Mouse (Mus musculus) hindbrain, embryonic 16.5 days (tissue): Measurements from ENCODE around the gene Klf4. TPM values are rescaled to one million over a fixed set of nuclear protein-coding genes. Genes with fewer than 3 reads are reported as not detected.

Source experiments
- ATAC-seq: fragments of 200-750 bp; cut with Nextera tagmentation; 2 replicates; pipeline ENCODE4 v1.8.0; 2017; ENCODE audit warnings: moderate TSS enrichment, moderate library complexity
- H3K27ac ChIP-seq: fragments of 300-500 bp; sonication (generic); 2 replicates; pipeline ENCODE4 v1.5.1; 2014; ENCODE audit warnings: low read depth, mild to moderate bottlenecking, control low read depth, low read length, moderate library complexity
- H3K27me3 ChIP-seq: fragments of 300-500 bp; sonication (generic); replicated peaks from 2 replicates; pipeline ENCODE4 v1.6.1; 2014; ENCODE audit warnings: low read length; ENCODE audit not compliant: control insufficient read depth, insufficient read depth
- H3K36me3 ChIP-seq: fragments of 300-500 bp; sonication (generic); 2 replicates; pipeline ENCODE4 v1.6.1; 2014; ENCODE audit warnings: mild to moderate bottlenecking, low read length, moderate library complexity, mixed read lengths; ENCODE audit not compliant: control insufficient read depth, insufficient read depth
- H3K4me1 ChIP-seq: fragments of 300-500 bp; sonication (generic); 2 replicates; pipeline ENCODE4 v1.6.1; 2014; ENCODE audit warnings: low read depth, low read length; ENCODE audit not compliant: control insufficient read depth, insufficient read depth
- H3K4me2 ChIP-seq: fragments of 300-500 bp; sonication (generic); 2 replicates; pipeline ENCODE4 v1.6.1; 2014; ENCODE audit warnings: mild to moderate bottlenecking, low read length, control low read depth, moderate library complexity
- H3K4me3 ChIP-seq: fragments of 300-500 bp; sonication (generic); 2 replicates; pipeline ENCODE4 v1.5.1; 2014; ENCODE audit warnings: mild to moderate bottlenecking, low read length, control low read depth, moderate library complexity
- H3K9ac ChIP-seq: fragments of 300-500 bp; sonication (generic); 2 replicates; pipeline ENCODE4 v1.6.1; 2014; ENCODE audit warnings: low read depth, mild to moderate bottlenecking, control low read depth, low read length, moderate library complexity
- H3K9me3 ChIP-seq: fragments of 300-500 bp; sonication (generic); 2 replicates; pipeline ENCODE4 v1.6.1; 2014; ENCODE audit warnings: mild to moderate bottlenecking, low read length, moderate library complexity; ENCODE audit not compliant: control insufficient read depth
- WGBS: fragments of 180-500 bp; shearing (Covaris S2); extraction: QIAGEN DNeasy Blood & Tissue Kit; methylation state at CpG from one replicate; pipeline ENCODE4 v1.1.7; 2014; 5-methylcytosine and 5-hydroxymethylcytosine counted together
- polyA plus RNA-seq: library from polyadenylated mRNA; unstranded; fragments of >200 nt; fragmentation: Nextera tagmentation; extraction: Ambion mirVana; gene quantifications from 2 replicates; pipeline ENCODE4 v1.2.1, GENCODE M21; 2015

The Klf4 gene
- polyA plus RNA-seq, 1 experiment from 2014 or later = 3.4 TPM

DNA sequence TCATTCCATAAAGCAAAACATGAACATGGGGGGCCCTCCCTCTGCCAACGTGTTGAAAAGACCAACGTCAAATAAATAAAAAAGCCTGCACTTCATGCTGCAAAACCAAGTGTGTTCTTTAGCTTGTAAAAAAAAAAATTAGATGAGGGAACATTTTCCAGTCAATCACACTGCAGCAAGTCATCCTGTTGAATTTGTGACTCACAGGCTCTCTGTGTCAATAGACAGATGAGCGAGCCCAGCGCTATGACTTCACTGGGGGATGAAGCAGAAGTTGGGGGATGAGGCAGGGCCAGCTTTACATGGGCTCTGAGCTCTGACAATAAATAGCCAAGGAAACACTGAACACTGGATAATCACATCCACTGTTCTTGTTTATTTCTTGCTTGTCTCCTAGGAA is 9.4 kb upstream of the Klf4 start:
- no peak for ATAC-seq
- no peaks in the 10 kb centered on the region for H3K36me3 ChIP-seq
- WGBS = 70% methylated on average over 4 of the region's 4 CpGs

GRCm38 (mm10) chr4:55541221-55541620 is 9.0 kb upstream of the Klf4 start:
- Histone ChIP-seq H3K9ac (no peak overlapping the region), H3K27ac (no peak overlapping the region), H3K4me1 (no peaks in the 10 kb centered on the region), H3K9me3 (no peaks in the 10 kb centered on the region), H3K4me2 (no peak overlapping the region), H3K36me3 (no peaks in the 10 kb centered on the region), H3K27me3 (0 out of 2 replicates have a peak, but pooled peaks cover 2% of the 10 kb centered on the region), H3K4me3 (no peak overlapping the region)
- WGBS = 77% methylated on average over 4 of the region's 4 CpGs
- no peak for ATAC-seq

More for the DNA sequence above, 9.4 kb upstream of the Klf4 start:
- Histone ChIP-seq H3K27me3 (0 out of 2 replicates have a peak, but pooled peaks cover 1% of the 10 kb centered on the region), H3K4me2 (no peak overlapping the region), H3K9me3 (no peaks in the 10 kb centered on the region), H3K4me1 (no peaks in the 10 kb centered on the region), H3K27ac (no peak overlapping the region), H3K9ac (no peak overlapping the region), H3K4me3 (no peak overlapping the region)

DNA sequence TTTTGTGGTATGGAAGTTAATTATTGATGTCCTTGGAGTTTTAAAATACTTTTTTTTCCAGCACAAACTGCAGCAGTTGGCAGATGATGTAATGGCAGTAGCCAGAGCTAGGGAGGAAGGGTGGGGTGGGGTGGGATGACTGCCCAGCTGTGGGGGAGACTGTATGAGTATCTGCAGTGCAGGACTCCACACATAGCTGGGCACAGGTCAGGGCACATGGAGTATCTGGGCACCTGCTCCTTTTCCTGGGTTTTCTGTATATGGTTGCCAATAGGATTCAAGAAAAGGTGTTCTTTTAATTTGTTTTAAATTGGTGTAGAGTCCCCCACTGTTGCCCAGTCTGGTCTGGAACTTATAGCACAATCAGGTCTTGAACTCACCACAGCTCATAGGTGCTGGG is 2.7 kb upstream of the Klf4 start:
- Histone ChIP-seq H3K4me3 (no peak overlapping the region), H3K36me3 (no peaks in the 10 kb centered on the region), H3K4me1 (peaks cover 21% of the 10 kb centered on the region), H3K9me3 (no peaks in the 10 kb centered on the region), H3K27me3 (peaks cover 11% of the 10 kb centered on the region), H3K4me2 (no peak overlapping the region), H3K27ac (no peak overlapping the region), H3K9ac (no peak overlapping the region)
- ATAC-seq = no peak

GRCm38 (mm10) chr4:55534510-55534909 is 2.2 kb upstream of the Klf4 start:
- Histone ChIP-seq H3K4me2 (no peak overlapping the region), H3K4me1 (peaks cover 21% of the 10 kb centered on the region), H3K27ac (no peak overlapping the region), H3K4me3 (no peak overlapping the region), H3K27me3 (peaks cover 13% of the 10 kb centered on the region), H3K9me3 (no peaks in the 10 kb centered on the region), H3K36me3 (no peaks in the 10 kb centered on the region), H3K9ac (no peak overlapping the region)
- WGBS = 80% methylated on average over 4 of the region's 4 CpGs
- ATAC-seq = no peak

- no peak for ATAC-seq
- H3K27ac ChIP-seq = no peak overlapping the region; the same call in 1 of the 2 replicates
- H3K4me1 ChIP-seq = peaks cover 21% of the 10 kb centered on the region
- H3K4me2 ChIP-seq = peak overlapping the region; percentile 97
- peaks cover 13% of the 10 kb centered on the region for H3K27me3 ChIP-seq
- peak overlapping the region; percentile 84 for H3K9ac ChIP-seq
- peak overlapping the region; percentile 66 for H3K4me3 ChIP-seq
- H3K36me3 ChIP-seq = no peaks in the 10 kb centered on the region
- 2% methylated on average over 23 of the region's 23 CpGs for WGBS
- H3K9me3 ChIP-seq = no peaks in the 10 kb centered on the region
Observed at GRCm38 (mm10) chr4:55533803-55534254, 1.6 kb upstream of the Klf4 start.

- Histone ChIP-seq H3K9ac (peak overlapping the region; percentile 84), H3K27me3 (peaks cover 13% of the 10 kb centered on the region), H3K9me3 (no peaks in the 10 kb centered on the region), H3K36me3 (no peaks in the 10 kb centered on the region), H3K4me3 (peak overlapping the region; percentile 66), H3K4me1 (peaks cover 21% of the 10 kb centered on the region), H3K4me2 (peak overlapping the region; percentile 97), H3K27ac (peak overlapping the region; percentile 89)
- peak; percentile 1; the same call in 1 of the 2 replicates for ATAC-seq
- WGBS = under 1% methylated on average over 21 of the region's 21 CpGs
Observed at GRCm38 (mm10) chr4:55533196-55533802, 1.0 kb upstream of the Klf4 start.

GRCm38 (mm10) chr4:55531856-55532406 is 335 bp downstream of the Klf4 start:
- Histone ChIP-seq H3K4me1 (peaks cover 21% of the 10 kb centered on the region), H3K27ac (peak overlapping the region; percentile 44; the same call in 1 of the 2 replicates), H3K36me3 (no peaks in the 10 kb centered on the region), H3K27me3 (peaks cover 13% of the 10 kb centered on the region), H3K4me2 (peak overlapping the region; percentile 97), H3K4me3 (peak overlapping the region; percentile 66), H3K9me3 (no peaks in the 10 kb centered on the region), H3K9ac (peak overlapping the region; percentile 84)
- ATAC-seq = peak; percentile 29; the same call in 1 of the 2 replicates
- WGBS = under 1% methylated on average over 28 of the region's 42 CpGs

- Histone ChIP-seq H3K9ac (peak overlapping the region; percentile 84), H3K4me1 (peaks cover 21% of the 10 kb centered on the region), H3K27me3 (peaks cover 11% of the 10 kb centered on the region), H3K4me2 (peak overlapping the region; percentile 97), H3K36me3 (no peaks in the 10 kb centered on the region), H3K4me3 (peak overlapping the region; percentile 66), H3K27ac (no peak overlapping the region; the same call in 1 of the 2 replicates), H3K9me3 (no peaks in the 10 kb centered on the region)
- WGBS = 1% methylated on average over 53 of the region's 56 CpGs
- ATAC-seq = no peak
Observed at GRCm38 (mm10) chr4:55531096-55531855, 990 bp downstream of the Klf4 start.

GRCm38 (mm10) chr4:55530731-55531095 is 1.6 kb downstream of the Klf4 start:
- under 1% methylated on average over 20 of the region's 20 CpGs for WGBS
- Histone ChIP-seq H3K4me3 (peak overlapping the region; percentile 66), H3K4me2 (peak overlapping the region; percentile 97), H3K9me3 (no peaks in the 10 kb centered on the region), H3K36me3 (no peaks in the 10 kb centered on the region), H3K4me1 (peaks cover 21% of the 10 kb centered on the region), H3K27me3 (peaks cover 10% of the 10 kb centered on the region), H3K27ac (no peak overlapping the region), H3K9ac (peak overlapping the region; percentile 84)
- no peak for ATAC-seq
